Mouse (Mus musculus) lung, postnatal 0 days (tissue): ENCODE data around the gene Scarf2.

Experiments used
- CTCF ChIP-seq: IDR thresholded peaks from 2 replicates; pipeline ENCODE4 v1.5.1; 2016; ENCODE audit warnings: antibody characterized with exemption, mild to moderate bottlenecking
- EP300 ChIP-seq: IDR thresholded peaks from 2 replicates; pipeline ENCODE4 v1.6.1; 2016; ENCODE audit warnings: antibody characterized with exemption, mild to moderate bottlenecking, control low read depth

GRCm38 (mm10) chr16:17843701-17844365 is 46.8 kb downstream of the Scarf2 start:
- no peak for TF ChIP-seq CTCF
- no peak for TF ChIP-seq EP300
